14 mouse cellular contexts compared by ENCODE assay signal in genomic region chr11:113107205-113107844, GRCm38 (mm10).
DNase-seq lines count a peak whose midpoint lies in the region; ATAC-seq and TF ChIP-seq lines count a peak whose summit lies in the region.
"Had no signal": no experiment of that assay in that cellular context is flagged by ENCODE, and none has a peak within 500 bp of the region (broad histone marks: within the 10 kb centered on the region; RNA-seq: fewer than 3 reads in every experiment).

No protein-coding gene starts in this region.

- H3K4me3 ChIP-seq in hindbrain, embryonic 12.5 days = no peak overlapping the region
- no peak overlapping the region for H3K4me3 ChIP-seq in hindbrain, embryonic 11.5 days (ENCODE audit: low read depth, low read length)
- H3K4me3 ChIP-seq in MEL (ENCODE audit: control insufficient read depth in 1 of 2, insufficient read depth in 1 of 2, low read depth in 2 of 2, low read length in 2 of 2) = peak overlapping the region; percentile 15 to 41
- no peak overlapping the region for H3K4me3 ChIP-seq in forebrain, embryonic 16.5 days (replicated peaks; ENCODE audit: low read length)
- no peak overlapping the region for H3K4me3 ChIP-seq in liver, postnatal 0 days (ENCODE audit: low read depth, low read length)
- H3K4me3 ChIP-seq: midbrain, embryonic 10.5 days had no signal

- H3K27me3 ChIP-seq in hindbrain, embryonic 12.5 days = no peaks in the 10 kb centered on the region
- H3K27me3 ChIP-seq in hindbrain, embryonic 11.5 days (ENCODE audit: control insufficient read depth, insufficient read depth, low read length) = no peaks in the 10 kb centered on the region
- no peaks in the 10 kb centered on the region for H3K27me3 ChIP-seq in MEL (ENCODE audit: control insufficient read depth in 1 of 2, insufficient read depth in 2 of 2, low read length in 2 of 2)
- no peaks in the 10 kb centered on the region for H3K27me3 ChIP-seq in forebrain, embryonic 16.5 days (replicated peaks; ENCODE audit: control insufficient read depth, insufficient read depth, low read length)
- no peaks in the 10 kb centered on the region for H3K27me3 ChIP-seq in liver, postnatal 0 days (ENCODE audit: insufficient read depth, low read length)

- no peak overlapping the region for H3K9ac ChIP-seq in hindbrain, embryonic 12.5 days
- H3K9ac ChIP-seq in hindbrain, embryonic 11.5 days (ENCODE audit: low read depth, low read length) = no peak overlapping the region; the same call in 1 of the 2 replicates
- peak overlapping the region; percentile 33 for H3K9ac ChIP-seq in MEL (ENCODE audit: control insufficient read depth, low read depth, low read length, poor library complexity, severe bottlenecking)
- H3K9ac ChIP-seq in forebrain, embryonic 16.5 days (replicated peaks; ENCODE audit: low read depth, low read length) = no peak overlapping the region
- H3K9ac ChIP-seq in liver, postnatal 0 days (replicated peaks) = no peak overlapping the region
- H3K9ac ChIP-seq: hindbrain, embryonic 14.5 days had no signal

- no peak for TF ChIP-seq RAD21 in MEL (IDR thresholded peaks at IDR 0.05; ENCODE audit: low read depth, low read length)

- no peaks in the 10 kb centered on the region for H3K79me2 ChIP-seq in MEL (ENCODE audit: control insufficient read depth, insufficient read depth, low read length, poor library complexity)

- no peak for ATAC-seq in hindbrain, embryonic 12.5 days (ENCODE audit: low FRiP score)
- no peak for ATAC-seq in hindbrain, embryonic 11.5 days (ENCODE audit: low FRiP score)
- no peak for ATAC-seq in forebrain, embryonic 16.5 days
- peak; percentile 21; the same call in 1 of the 2 replicates for ATAC-seq in liver, postnatal 0 days
- ATAC-seq in frontal cortex, adult (ENCODE audit: low TSS enrichment) = no peak
- ATAC-seq: intestine, embryonic 16.5 days had no signal

- peak; percentile 92 to 99 for TF ChIP-seq EP300 in MEL (IDR thresholded peaks at IDR 0.05; ENCODE audit: low read depth in 1 of 2, low read length in 2 of 2)
- TF ChIP-seq EP300 in liver, postnatal 0 days (IDR thresholded peaks at IDR 0.05; ENCODE audit: low read depth) = peak; percentile 84

- H3K4me1 ChIP-seq in hindbrain, embryonic 12.5 days = peaks cover 44% of the 10 kb centered on the region
- H3K4me1 ChIP-seq in hindbrain, embryonic 11.5 days (replicated peaks; ENCODE audit: control insufficient read depth, insufficient read depth, low read length) = peaks cover 2% of the 10 kb centered on the region; the same call in 1 of the 2 replicates
- peaks cover 23 to 28% of the 10 kb centered on the region in 2 experiments for H3K4me1 ChIP-seq in MEL (ENCODE audit: control insufficient read depth in 1 of 2, insufficient read depth in 2 of 2, low read length in 2 of 2)
- H3K4me1 ChIP-seq in forebrain, embryonic 16.5 days (replicated peaks; ENCODE audit: control insufficient read depth, insufficient read depth, low read length) = peaks cover 23% of the 10 kb centered on the region
- H3K4me1 ChIP-seq in liver, postnatal 0 days (ENCODE audit: insufficient read depth) = no peaks in the 10 kb centered on the region

- H3K4me2 ChIP-seq in hindbrain, embryonic 12.5 days (replicated peaks) = no peak overlapping the region
- H3K4me2 ChIP-seq in hindbrain, embryonic 11.5 days (replicated peaks; ENCODE audit: low read depth, low read length) = no peak overlapping the region
- no peak overlapping the region for H3K4me2 ChIP-seq in forebrain, embryonic 16.5 days (ENCODE audit: low read length)
- H3K4me2 ChIP-seq in liver, postnatal 0 days (ENCODE audit: low read depth, low read length) = no peak overlapping the region
- H3K4me2 ChIP-seq: hindbrain, embryonic 14.5 days had no signal

- 60% methylated on average over 16 of the region's 16 CpGs for WGBS in hindbrain, embryonic 12.5 days
- 62% methylated on average over 16 of the region's 16 CpGs for WGBS in hindbrain, embryonic 11.5 days
- 50% methylated on average over 16 of the region's 16 CpGs for WGBS in forebrain, embryonic 16.5 days
- 51% methylated on average over 16 of the region's 16 CpGs for WGBS in liver, postnatal 0 days (ENCODE audit: insufficient replicate concordance)

- no peaks in the 10 kb centered on the region for H3K36me3 ChIP-seq in hindbrain, embryonic 12.5 days
- no peaks in the 10 kb centered on the region for H3K36me3 ChIP-seq in hindbrain, embryonic 11.5 days (ENCODE audit: control insufficient read depth, insufficient read depth, low read length)
- peaks cover 0 to 24% of the 10 kb centered on the region in 2 experiments; a peak in 2 of 4 replicates for H3K36me3 ChIP-seq in MEL (ENCODE audit: control insufficient read depth in 1 of 2, insufficient read depth in 2 of 2, low read length in 2 of 2)
- no peaks in the 10 kb centered on the region for H3K36me3 ChIP-seq in forebrain, embryonic 16.5 days (ENCODE audit: control insufficient read depth, insufficient read depth)
- H3K36me3 ChIP-seq in liver, postnatal 0 days (replicated peaks; ENCODE audit: insufficient read depth, low read length) = no peaks in the 10 kb centered on the region
- H3K36me3 ChIP-seq: midbrain, embryonic 10.5 days had no signal

- no peaks in the 10 kb centered on the region for H3K9me3 ChIP-seq in hindbrain, embryonic 12.5 days (replicated peaks)
- no peaks in the 10 kb centered on the region for H3K9me3 ChIP-seq in hindbrain, embryonic 11.5 days (ENCODE audit: control insufficient read depth, low read length)
- H3K9me3 ChIP-seq in MEL (replicated peaks; ENCODE audit: insufficient read depth, low read length) = no peaks in the 10 kb centered on the region
- no peaks in the 10 kb centered on the region for H3K9me3 ChIP-seq in forebrain, embryonic 16.5 days (ENCODE audit: control insufficient read depth, low read length)
- no peaks in the 10 kb centered on the region for H3K9me3 ChIP-seq in liver, postnatal 0 days (ENCODE audit: low read length)
- H3K9me3 ChIP-seq: midbrain, embryonic 10.5 days had no signal

- TF ChIP-seq POLR2A in MEL (IDR thresholded peaks at IDR 0.05; ENCODE audit: control insufficient read depth in 1 of 2, insufficient read depth in 1 of 2, low read depth in 1 of 2, low read length in 2 of 2, poor library complexity in 1 of 2) = no peak; a peak in 1 of 4 replicates

- H3K27ac ChIP-seq in hindbrain, embryonic 12.5 days = peak overlapping the region; percentile 52
- no peak overlapping the region for H3K27ac ChIP-seq in hindbrain, embryonic 11.5 days (ENCODE audit: low read depth, low read length)
- H3K27ac ChIP-seq in MEL (ENCODE audit: control insufficient read depth, low read depth, low read length) = peak overlapping the region; percentile 79
- H3K27ac ChIP-seq in forebrain, embryonic 16.5 days (ENCODE audit: low read length) = 0 out of 2 replicates have a peak overlapping the region, but pooled peaks have one; percentile 26
- no peak overlapping the region for H3K27ac ChIP-seq in liver, postnatal 0 days (ENCODE audit: low read depth)
- H3K27ac ChIP-seq: hindbrain, embryonic 14.5 days; midbrain, embryonic 10.5 days had no signal

- no peak for DNase-seq in hindbrain, embryonic 11.5 days (ENCODE audit: low spot score)
- DNase-seq in MEL (ENCODE audit: low read depth, low spot score) = peak; percentile 89
- no peak for DNase-seq in liver, postnatal 0 days
- no peak for DNase-seq in right cerebral cortex, postnatal 4 days
- no peak for DNase-seq in adrenal gland, postnatal 14 days
- DNase-seq: cerebellum, adult 8-10 months; lung, postnatal 10 days; right cerebral cortex, postnatal 14 days had no signal

- TF ChIP-seq CTCF in MEL (IDR thresholded peaks at IDR 0.05 in 2 of 3, conservative IDR thresholded peaks at IDR 0.05 in 1 of 3; ENCODE audit: control insufficient read depth in 1 of 3, insufficient read depth in 1 of 3, low read depth in 2 of 3, low read length in 3 of 3, poor library complexity in 1 of 3, severe bottlenecking in 1 of 3) = no peak
- no peak for TF ChIP-seq CTCF in liver, postnatal 0 days (IDR thresholded peaks at IDR 0.05; ENCODE audit: low read depth)

TF ChIP-seq in MEL, 35 proteins besides CTCF, POLR2A, EP300 and RAD21 (continues in another document):
- TF ChIP-seq CHD2 (IDR thresholded peaks at IDR 0.05; ENCODE audit: low read length) (no peak), MAFK (IDR thresholded peaks at IDR 0.05; ENCODE audit: borderline replicate concordance, low read depth, low read length) (no peak), ZMIZ1 (IDR thresholded peaks at IDR 0.05; ENCODE audit: low read depth, low read length) (no peak), ELF1 (IDR thresholded peaks at IDR 0.05; ENCODE audit: low read depth, low read length) (0 out of 2 replicates have a peak, but pooled peaks have one; percentile 4), TAL1 (IDR thresholded peaks at IDR 0.05; ENCODE audit: low read length) (peak; percentile 70), JUND (IDR thresholded peaks at IDR 0.05; ENCODE audit: low read depth, low read length) (no peak), MYC (IDR thresholded peaks at IDR 0.05; ENCODE audit: low read depth, low read length) (no peak), MAX (IDR thresholded peaks at IDR 0.05; ENCODE audit: low read length) (0 out of 2 replicates have a peak, but pooled peaks have one; percentile 5), MAZ (IDR thresholded peaks at IDR 0.05; ENCODE audit: low read depth, low read length) (no peak), BHLHE40 (IDR thresholded peaks at IDR 0.05; ENCODE audit: borderline replicate concordance, low read depth, low read length) (peak; percentile 21; the same call in 1 of the 2 replicates), E2F4 (IDR thresholded peaks at IDR 0.05; ENCODE audit: borderline replicate concordance, low read depth, low read length) (no peak), SMC3 (IDR thresholded peaks at IDR 0.05; ENCODE audit: low read depth, low read length) (no peak), GABPA (IDR thresholded peaks at IDR 0.05; ENCODE audit: low read depth, low read length) (no peak), ZC3H11A (IDR thresholded peaks at IDR 0.05; ENCODE audit: low read depth, low read length) (no peak), NRF1 (IDR thresholded peaks at IDR 0.05; ENCODE audit: insufficient read depth, low read depth, low read length, poor library complexity, severe bottlenecking) (no peak), USF2 (IDR thresholded peaks at IDR 0.05; ENCODE audit: borderline replicate concordance in 1 of 2, insufficient read depth in 1 of 2, low read depth in 1 of 2, low read length in 2 of 2) (no peak), HCFC1 (IDR thresholded peaks at IDR 0.05; ENCODE audit: low read depth, low read length) (no peak; the same call in 1 of the 2 replicates), ZKSCAN1 (IDR thresholded peaks at IDR 0.05; ENCODE audit: low read depth, low read length) (no peak), UBTF (IDR thresholded peaks at IDR 0.05; ENCODE audit: borderline replicate concordance, insufficient read depth, low read depth, low read length) (no peak), MEF2A (IDR thresholded peaks at IDR 0.05; ENCODE audit: extremely low read depth, insufficient replicate concordance, low read depth, low read length, poor library complexity, severe bottlenecking) (no peak), CHD1 (IDR thresholded peaks at IDR 0.05; ENCODE audit: low read depth, low read length) (no peak), MYB (IDR thresholded peaks at IDR 0.05; ENCODE audit: low read depth, low read length) (peak; percentile 100), NELFE (IDR thresholded peaks at IDR 0.05; ENCODE audit: low read depth, low read length) (peak; percentile 33)

Comparison
In these comparisons a context has a peak if more than half of its experiments do, and no peak if none do; other contexts are left out.
1. H3K27ac ChIP-seq: peak in hindbrain, embryonic 12.5 days (single experiment), MEL (single experiment) and forebrain, embryonic 16.5 days (single experiment); none in hindbrain, embryonic 11.5 days (single experiment) and liver, postnatal 0 days (single experiment).
2. H3K4me3 ChIP-seq: peak in MEL (2 of 2); none in hindbrain, embryonic 12.5 days (single experiment), hindbrain, embryonic 11.5 days (single experiment), forebrain, embryonic 16.5 days (single experiment) and liver, postnatal 0 days (single experiment).